Mouse (Mus musculus): ENCODE results near the gene Ckmt2. TPM values are rescaled to one million over a fixed set of nuclear protein-coding genes. Genes with fewer than 3 reads are reported as not detected.

Gene Ckmt2
- polyA plus RNA-seq, 1 experiment from 2014 or later, result 52.3 TPM

DNA sequence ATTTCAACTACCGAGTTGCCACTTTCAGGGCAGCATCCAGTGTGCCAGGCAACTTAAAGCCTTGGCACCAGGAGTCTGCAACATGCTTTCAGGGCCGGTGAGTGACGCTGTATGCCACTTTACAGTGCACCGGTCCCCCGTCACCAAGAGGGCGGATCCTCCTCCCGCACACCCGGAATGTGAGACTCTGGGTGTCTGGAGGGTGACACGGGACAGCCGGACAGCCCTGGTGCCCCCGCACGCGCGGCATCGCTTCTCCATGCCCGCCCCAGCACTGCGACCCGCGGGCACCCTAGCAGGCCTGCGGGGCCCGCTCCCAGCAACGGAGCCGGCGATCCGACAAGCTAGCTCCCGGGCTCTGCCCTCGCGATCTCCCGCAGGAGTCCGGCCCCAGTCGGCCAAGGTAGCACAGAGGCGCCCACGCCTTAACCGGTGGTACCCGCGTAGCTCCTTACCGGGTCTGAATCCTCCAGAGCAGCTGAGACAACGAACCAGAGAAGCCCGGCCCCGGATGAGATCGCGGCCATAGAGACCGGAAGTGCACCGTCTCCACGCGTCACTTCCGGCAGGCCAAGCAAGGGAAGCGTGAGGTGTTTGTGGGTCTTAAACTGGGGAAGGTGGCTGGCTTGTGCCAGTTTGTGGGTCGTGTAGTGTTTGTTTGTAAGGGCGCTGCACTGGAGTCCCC, 69.4 kb downstream of the Ckmt2 start, which contains the start of gene Zcchc9:
Gene Zcchc9, minus strand, starts transcription at position 551 of the 685 bp plus-strand sequence.
- peak; percentile 97 for ATAC-seq (replicated peaks; ENCODE audit: insufficient number of reproducible peaks, insufficient read depth, low FRiP score, low read depth)
- Histone ChIP-seq H3K4me2 (peak within 1 kb of the TSS; percentile 65), H3K4me3 (peak within 1 kb of the TSS; percentile 98), H3K36me3 (peaks cover 18% of the 10 kb centered on the region), H3K27ac (peak within 1 kb of the TSS; percentile 93), H3K4me1 (replicated peaks) (peaks cover 11% of the 10 kb centered on the region), H3K9ac (peak within 1 kb of the TSS; percentile 98), H3K9me3 (replicated peaks) (no peaks in the 10 kb centered on the region), H3K27me3 (no peaks in the 10 kb centered on the region)
- under 1% methylated on average over 50 of the region's 50 CpGs for WGBS

Other genes starting within 250 kb of the Ckmt2 start
- 0.08 TPM in 1 of 2 replicates, not detected in the other for gene Acot12, start 135.4 kb downstream of the Ckmt2 start, polyA plus RNA-seq (2015; fragmentation: Nextera tagmentation; extraction: Ambion mirVana)
- 23.7 and 24.3 TPM in 2 replicates for gene Zcchc9, start 69.2 kb downstream of the Ckmt2 start, polyA plus RNA-seq (2015; fragmentation: Nextera tagmentation; extraction: Ambion mirVana)

All from heart, embryonic 15.5 days (tissue).